Mouse (Mus musculus) heart, embryonic 11.5 days (tissue): ENCODE data around the gene Zfp488. TPM values are rescaled to one million over a fixed set of nuclear protein-coding genes. Genes with fewer than 3 reads are reported as not detected.
A peak's percentile ranks its signal among the peaks of the same experiment; 100 is the strongest.

Source experiments
- ATAC-seq: fragments of 200-750 bp; cut with Nextera tagmentation; replicated peaks from 2 replicates; pipeline ENCODE4 v1.8.0; 2017; ENCODE audit warnings: moderate library complexity; ENCODE audit not compliant: insufficient number of reproducible peaks, low FRiP score, low TSS enrichment
- H3K27ac ChIP-seq: fragments of 300-500 bp; sonication (generic); 2 replicates; pipeline ENCODE4 v1.5.1; 2014; ENCODE audit warnings: mild to moderate bottlenecking, low read depth, low read length
- H3K27me3 ChIP-seq: fragments of 300-500 bp; sonication (generic); 2 replicates; pipeline ENCODE4 v1.6.1; 2014; ENCODE audit warnings: mild to moderate bottlenecking, low read length, mixed read lengths; ENCODE audit not compliant: control insufficient read depth, insufficient read depth
- H3K36me3 ChIP-seq: fragments of 300-500 bp; sonication (generic); 2 replicates; pipeline ENCODE4 v1.6.1; 2014; ENCODE audit warnings: mild to moderate bottlenecking, low read length, moderate library complexity, mixed read lengths; ENCODE audit not compliant: control insufficient read depth, insufficient read depth
- H3K4me1 ChIP-seq: fragments of 300-500 bp; sonication (generic); 2 replicates; pipeline ENCODE4 v1.6.1; 2014; ENCODE audit warnings: low read length; ENCODE audit not compliant: control insufficient read depth, insufficient read depth
- H3K4me2 ChIP-seq: fragments of 300-500 bp; sonication (generic); 2 replicates; pipeline ENCODE4 v1.6.1; 2014; ENCODE audit warnings: mild to moderate bottlenecking, moderate library complexity
- H3K4me3 ChIP-seq: fragments of 300-500 bp; sonication (generic); 2 replicates; pipeline ENCODE4 v1.5.1; 2014; ENCODE audit warnings: low read depth, low read length
- H3K9ac ChIP-seq: fragments of 300-500 bp; sonication (generic); 2 replicates; pipeline ENCODE4 v1.6.1; 2014; ENCODE audit warnings: mild to moderate bottlenecking, low read depth, low read length, moderate library complexity
- H3K9me3 ChIP-seq: fragments of 300-500 bp; sonication (generic); replicated peaks from 2 replicates; pipeline ENCODE4 v1.6.1; 2016; ENCODE audit warnings: low read length; ENCODE audit not compliant: control insufficient read depth
- WGBS: fragments of 180-500 bp; shearing (Covaris S2); extraction: QIAGEN DNeasy Blood & Tissue Kit; methylation state at CpG from one replicate; pipeline ENCODE4 v1.1.7; 2014; ENCODE audit not compliant: insufficient replicate concordance; 5-methylcytosine and 5-hydroxymethylcytosine counted together
- polyA plus RNA-seq: library from polyadenylated mRNA; unstranded; fragments of >200 nt; fragmentation: Nextera tagmentation; extraction: Ambion mirVana; gene quantifications from 2 replicates; pipeline ENCODE4 v1.2.1, GENCODE M21; 2014

Zfp488 gene
- polyA plus RNA-seq, 1 experiment from 2014 or later: not detected

DNA sequence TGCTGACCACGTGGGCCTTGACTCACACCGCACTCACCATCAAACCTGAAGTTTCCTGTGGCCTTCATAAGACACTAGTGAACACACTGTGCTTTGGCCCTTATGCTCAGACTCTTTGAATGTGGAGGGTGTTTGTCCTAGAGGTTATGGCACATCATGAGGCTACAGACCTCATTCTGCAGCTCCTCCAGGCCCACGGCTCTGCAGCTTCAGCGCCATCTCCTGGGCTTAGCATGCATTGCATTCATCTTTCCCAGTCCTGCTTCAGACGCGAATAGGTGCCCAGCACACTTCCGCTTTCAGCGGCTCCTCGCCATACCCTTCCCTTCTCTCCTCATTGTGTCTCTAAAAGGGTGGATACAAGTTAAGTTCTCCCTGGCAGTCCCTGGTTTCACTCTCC, 39.4 kb downstream of the Zfp488 start:
- ATAC-seq: no peak

GRCm38 (mm10) chr14:33933778-33934317, 44.7 kb downstream of the Zfp488 start:
- no peak overlapping the region for H3K4me3 ChIP-seq
- ATAC-seq: no peak
- H3K27ac ChIP-seq: no peak overlapping the region
- H3K4me1 ChIP-seq: peaks cover 3% of the 10 kb centered on the region; the same call in 1 of the 2 replicates
- no peak overlapping the region for H3K9ac ChIP-seq
- no peaks in the 10 kb centered on the region for H3K9me3 ChIP-seq
- no peaks in the 10 kb centered on the region for H3K36me3 ChIP-seq
- WGBS: 37% methylated on average over 5 of the region's 5 CpGs
- H3K4me2 ChIP-seq: no peak overlapping the region
- peaks cover 35% of the 10 kb centered on the region for H3K27me3 ChIP-seq

More for the DNA sequence above, 39.4 kb downstream of the Zfp488 start:
- Histone ChIP-seq H3K27ac (no peak overlapping the region), H3K9me3 (no peaks in the 10 kb centered on the region), H3K9ac (peak overlapping the region; percentile 56; the same call in 1 of the 2 replicates), H3K36me3 (no peaks in the 10 kb centered on the region), H3K27me3 (peaks cover 2% of the 10 kb centered on the region; the same call in 1 of the 2 replicates), H3K4me3 (no peak overlapping the region; the same call in 1 of the 2 replicates), H3K4me2 (peak overlapping the region; percentile 55), H3K4me1 (peaks cover 10% of the 10 kb centered on the region)
- 26% methylated on average over 9 of the region's 9 CpGs for WGBS

- no peaks in the 10 kb centered on the region for H3K9me3 ChIP-seq
- no peak overlapping the region for H3K4me3 ChIP-seq
- H3K36me3 ChIP-seq: no peaks in the 10 kb centered on the region
- H3K27me3 ChIP-seq: peaks cover 40% of the 10 kb centered on the region
- no peak for ATAC-seq
- no peak overlapping the region for H3K4me2 ChIP-seq
- no peak overlapping the region for H3K27ac ChIP-seq
- WGBS: 52% methylated on average over 10 of the region's 10 CpGs
- H3K9ac ChIP-seq: no peak overlapping the region
- H3K4me1 ChIP-seq: peaks cover 3% of the 10 kb centered on the region; the same call in 1 of the 2 replicates
These were observed 45.4 kb downstream of the Zfp488 start for GRCm38 (mm10) chr14:33932935-33933703.

- Histone ChIP-seq H3K9ac (no peak overlapping the region), H3K36me3 (no peaks in the 10 kb centered on the region), H3K27ac (no peak overlapping the region), H3K4me1 (peaks cover 3% of the 10 kb centered on the region; the same call in 1 of the 2 replicates), H3K9me3 (no peaks in the 10 kb centered on the region), H3K27me3 (peaks cover 48% of the 10 kb centered on the region), H3K4me3 (0 out of 2 replicates have a peak overlapping the region, but pooled peaks have one; percentile 3), H3K4me2 (no peak overlapping the region; the same call in 1 of the 2 replicates)
- no peak for ATAC-seq
- 35% methylated on average over 17 of the region's 17 CpGs for WGBS
These were observed 46.7 kb downstream of the Zfp488 start for GRCm38 (mm10) chr14:33931853-33932252.

DNA sequence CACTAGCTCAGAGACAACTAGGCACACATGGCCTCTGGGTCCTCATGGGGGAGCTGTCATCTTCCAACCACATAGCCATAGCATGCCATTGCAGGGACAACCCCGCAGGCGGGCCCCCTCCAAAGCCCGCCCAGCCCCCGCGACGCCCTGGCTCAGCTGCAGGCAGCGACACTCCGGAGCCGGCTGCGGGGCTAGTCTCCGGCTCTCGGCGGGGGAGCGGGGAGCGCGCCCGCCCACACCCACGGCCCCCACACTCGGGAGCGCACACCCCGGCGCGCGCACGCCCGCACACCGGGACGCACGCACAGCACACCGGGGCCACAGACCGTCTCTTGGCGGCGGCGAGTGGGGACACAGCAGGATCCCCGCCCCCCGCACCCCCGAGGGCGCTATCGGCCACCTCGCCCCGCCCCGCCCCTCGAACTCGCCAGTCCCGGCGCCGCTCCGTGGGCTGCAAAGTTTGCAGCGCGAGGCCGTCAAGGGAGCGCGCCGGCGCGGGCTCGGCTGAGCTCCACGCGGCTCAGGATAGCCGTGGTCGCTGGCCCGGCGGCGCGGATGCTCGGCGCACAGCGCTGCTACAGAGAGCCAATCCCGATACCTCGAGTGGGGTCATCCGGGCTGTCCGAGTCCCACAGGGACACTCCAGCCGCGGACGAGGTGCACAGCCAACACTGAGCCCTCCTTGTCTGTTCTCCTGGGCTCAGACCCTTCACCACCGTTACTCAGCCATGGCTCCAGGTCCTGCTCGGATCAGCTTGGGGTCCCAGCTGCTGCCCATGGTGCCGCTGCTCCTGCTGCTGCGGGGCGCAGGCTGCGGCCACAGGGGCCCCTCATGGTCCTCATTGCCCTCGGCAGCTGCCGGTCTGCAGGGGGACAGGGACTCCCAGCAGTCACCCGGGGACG, 55.1 kb downstream of the Zfp488 start, which contains the start of gene Gdf10:
Gene Gdf10, plus strand, starts transcription at position 420 of the 903 bp plus-strand sequence.
- WGBS: 1% methylated on average over 59 of the region's 85 CpGs
- Histone ChIP-seq H3K4me3 (peak within 1 kb of the TSS; percentile 60), H3K27me3 (peaks cover 80% of the 10 kb centered on the region), H3K4me2 (peak within 1 kb of the TSS; percentile 99), H3K9me3 (no peaks in the 10 kb centered on the region), H3K27ac (no peak within 1 kb of the TSS), H3K4me1 (0 out of 2 replicates have a peak, but pooled peaks cover 3% of the 10 kb centered on the region), H3K9ac (peak within 1 kb of the TSS; percentile 52), H3K36me3 (no peaks in the 10 kb centered on the region)
- ATAC-seq: peak; percentile 55

GRCm38 (mm10) chr14:33922771-33923167, 55.8 kb downstream of the Zfp488 start:
- no peak for ATAC-seq
- Histone ChIP-seq H3K27ac (no peak overlapping the region), H3K27me3 (peaks cover 78% of the 10 kb centered on the region), H3K36me3 (no peaks in the 10 kb centered on the region), H3K9ac (no peak overlapping the region), H3K9me3 (no peaks in the 10 kb centered on the region), H3K4me2 (peak overlapping the region; percentile 99), H3K4me3 (peak overlapping the region; percentile 60), H3K4me1 (0 out of 2 replicates have a peak, but pooled peaks cover 3% of the 10 kb centered on the region)
- 19% methylated on average over 8 of the region's 8 CpGs for WGBS

DNA sequence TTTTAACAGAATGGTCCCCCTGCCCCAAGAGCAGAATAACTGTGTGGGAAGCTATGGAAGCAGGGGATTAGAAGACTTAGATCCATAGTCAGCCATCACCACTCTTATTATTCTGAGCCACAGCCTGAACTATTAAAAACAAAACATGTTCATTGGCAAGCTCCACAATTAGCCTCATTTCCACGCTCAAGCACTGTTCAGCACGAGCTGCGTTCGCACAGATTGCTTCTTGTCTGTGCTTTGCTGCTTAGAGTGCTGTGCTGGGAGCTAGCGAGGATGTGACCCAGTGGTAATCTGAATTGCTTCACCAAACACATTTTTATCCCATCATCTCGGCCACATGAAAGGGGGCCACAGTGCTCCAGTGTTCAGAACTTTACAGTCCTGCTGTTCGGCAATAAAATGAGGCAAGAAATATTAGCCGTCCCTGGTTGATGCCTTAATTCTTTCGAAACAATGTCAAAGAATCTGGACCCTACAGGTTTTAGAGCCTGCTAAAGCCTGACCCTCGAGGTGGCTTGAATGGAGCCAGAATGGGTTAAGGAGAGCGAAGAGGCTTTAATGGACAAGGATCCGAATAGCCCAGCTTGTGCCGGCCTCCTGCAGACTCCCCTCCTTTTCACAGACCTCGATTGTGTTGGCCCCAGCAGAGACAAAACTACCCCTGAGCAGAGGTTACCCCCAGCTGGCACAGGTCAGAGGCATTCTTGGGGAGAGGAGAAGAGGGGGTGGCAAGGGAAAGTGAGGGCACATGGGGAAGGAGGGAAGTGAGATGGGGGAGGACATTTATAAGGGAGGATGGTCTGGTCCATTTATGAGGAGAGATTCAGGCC, 57.6 kb downstream of the Zfp488 start:
- Histone ChIP-seq H3K4me1 (0 out of 2 replicates have a peak, but pooled peaks cover 3% of the 10 kb centered on the region), H3K36me3 (no peaks in the 10 kb centered on the region), H3K9me3 (no peaks in the 10 kb centered on the region), H3K4me2 (no peak overlapping the region), H3K4me3 (no peak overlapping the region), H3K9ac (no peak overlapping the region), H3K27ac (no peak overlapping the region), H3K27me3 (peaks cover 66% of the 10 kb centered on the region)
- 55% methylated on average over 14 of the region's 14 CpGs for WGBS
- no peak for ATAC-seq
